Mouse (Mus musculus) liver, adult 2 months (tissue): ENCODE measurements around the gene Kcnc4. TPM values are rescaled to one million over a fixed set of nuclear protein-coding genes. Genes with fewer than 3 reads are reported as not detected.

Experiments
- DNase-seq: peaks from one replicate; pipeline ENCODE4 v3.0.0-alpha.2; 2011; ENCODE audit warnings: low read depth, low spot score; ENCODE audit errors: extremely low read depth
- H3K27ac ChIP-seq: fragments of 200-500 bp; replicated peaks from 2 replicates; pipeline ENCODE4 v1.5.1; 2012; ENCODE audit warnings: low read depth, mild to moderate bottlenecking, control low read depth, inconsistent platforms, low read length; ENCODE audit not compliant: insufficient read depth
- H3K27me3 ChIP-seq: fragments of 200-500 bp; 2 replicates; pipeline ENCODE4 v1.6.1; 2012; ENCODE audit warnings: mild to moderate bottlenecking, moderate library complexity, low read length, inconsistent platforms; ENCODE audit not compliant: control insufficient read depth, insufficient read depth
- H3K36me3 ChIP-seq: fragments of 200-500 bp; 2 replicates; pipeline ENCODE4 v1.6.1; 2012; ENCODE audit warnings: low read length, inconsistent platforms; ENCODE audit not compliant: control insufficient read depth, insufficient read depth
- H3K4me1 ChIP-seq: fragments of 200-500 bp; 2 replicates; pipeline ENCODE4 v1.6.1; 2011; ENCODE audit warnings: low read length; ENCODE audit not compliant: control insufficient read depth, insufficient read depth
- H3K4me3 ChIP-seq: fragments of 200-500 bp; 2 replicates; pipeline ENCODE4 v1.5.1; 2011; ENCODE audit warnings: low read depth, mild to moderate bottlenecking, control low read depth, low read length, moderate library complexity; ENCODE audit not compliant: insufficient read depth
- H3K79me2 ChIP-seq: fragments of 200-500 bp; 2 replicates; pipeline ENCODE4 v1.6.1; 2012; ENCODE audit warnings: inconsistent platforms, mild to moderate bottlenecking, low read length, moderate library complexity; ENCODE audit not compliant: control insufficient read depth, insufficient read depth
- H3K9ac ChIP-seq: fragments of 200-500 bp; 2 replicates; pipeline ENCODE4 v1.6.1; 2012; ENCODE audit warnings: low read depth, mild to moderate bottlenecking, control low read depth, inconsistent platforms, low read length
- CTCF ChIP-seq: fragments of 200-500 bp; IDR thresholded peaks from 2 replicates; pipeline ENCODE4 v1.5.1; 2011; ENCODE audit warnings: low read depth, low read length, control low read depth
- POLR2A ChIP-seq: fragments of 200-500 bp; IDR thresholded peaks from 2 replicates; pipeline ENCODE4 v1.6.1; 2011; ENCODE audit warnings: low read length, control low read depth; ENCODE audit not compliant: insufficient read depth; ENCODE audit errors: extremely low read depth
- WGBS: fragments of 180-500 bp; shearing (Covaris S2); methylation state at CpG from one replicate; pipeline ENCODE4 v1.1.7; 2018; 5-methylcytosine and 5-hydroxymethylcytosine counted together
- polyA plus RNA-seq: library from polyadenylated mRNA; depleted of rRNA; stranded (reverse); fragments of >200 nt; gene quantifications from 2 replicates; pipeline ENCODE4 v1.2.3, GENCODE M21; 2012
- total RNA-seq: library from RNA; depleted of rRNA; stranded (reverse); fragments of >200 nt; gene quantifications from 2 replicates; pipeline ENCODE4 v1.2.3, GENCODE M21; 2014

Kcnc4 gene
- total and polyA plus RNA-seq, 2 experiments = 0.05 TPM; not detected in 1

- Histone ChIP-seq H3K79me2 (no peaks in the 10 kb centered on the region), H3K27ac (no peak overlapping the region), H3K36me3 (no peaks in the 10 kb centered on the region), H3K9ac (no peak overlapping the region), H3K27me3 (no peaks in the 10 kb centered on the region; the same call in 1 of the 2 replicates), H3K4me1 (no peaks in the 10 kb centered on the region), H3K4me3 (no peak overlapping the region)
- no peak for DNase-seq
- 37% methylated on average over 4 of the region's 4 CpGs for WGBS
- TF ChIP-seq CTCF = no peak
- TF ChIP-seq POLR2A = no peak
Observed at GRCm38 (mm10) chr3:107488637-107489036, 29.3 kb upstream of the Kcnc4 start.

- DNase-seq = no peak
- Histone ChIP-seq H3K27me3 (no peaks in the 10 kb centered on the region; the same call in 1 of the 2 replicates), H3K4me1 (no peaks in the 10 kb centered on the region), H3K27ac (no peak overlapping the region), H3K4me3 (no peak overlapping the region), H3K36me3 (no peaks in the 10 kb centered on the region), H3K9ac (no peak overlapping the region), H3K79me2 (no peaks in the 10 kb centered on the region)
- TF ChIP-seq CTCF (no peak), POLR2A (no peak)
- 39% methylated on average over 11 of the region's 11 CpGs for WGBS
Observed at GRCm38 (mm10) chr3:107483290-107483689, 23.9 kb upstream of the Kcnc4 start.

GRCm38 (mm10) chr3:107480660-107481059 is 21.3 kb upstream of the Kcnc4 start:
- Histone ChIP-seq H3K27ac (no peak overlapping the region), H3K79me2 (no peaks in the 10 kb centered on the region), H3K4me1 (no peaks in the 10 kb centered on the region), H3K27me3 (no peaks in the 10 kb centered on the region; the same call in 1 of the 2 replicates), H3K36me3 (no peaks in the 10 kb centered on the region), H3K4me3 (no peak overlapping the region), H3K9ac (no peak overlapping the region)
- TF ChIP-seq POLR2A = no peak
- TF ChIP-seq CTCF = no peak
- DNase-seq = no peak
- WGBS = 58% methylated on average over 3 of the region's 3 CpGs

- Histone ChIP-seq H3K79me2 (no peaks in the 10 kb centered on the region), H3K27ac (no peak overlapping the region), H3K27me3 (no peaks in the 10 kb centered on the region), H3K4me1 (no peaks in the 10 kb centered on the region), H3K36me3 (no peaks in the 10 kb centered on the region), H3K4me3 (no peak overlapping the region), H3K9ac (no peak overlapping the region)
- 39% methylated on average over 6 of the region's 6 CpGs for whole genome bisulfite sequencing
- TF ChIP-seq POLR2A = no peak
- TF ChIP-seq CTCF = peak; percentile 95
- DNase-seq = peak; percentile 12
Observed at GRCm38 (mm10) chr3:107472198-107472597, 12.8 kb upstream of the Kcnc4 start.

GRCm38 (mm10) chr3:107469059-107469458 is 9.7 kb upstream of the Kcnc4 start:
- Histone ChIP-seq H3K27me3 (no peaks in the 10 kb centered on the region), H3K79me2 (no peaks in the 10 kb centered on the region), H3K4me1 (no peaks in the 10 kb centered on the region), H3K36me3 (no peaks in the 10 kb centered on the region), H3K9ac (no peak overlapping the region), H3K27ac (no peak overlapping the region), H3K4me3 (no peak overlapping the region)
- no peak for DNase-seq
- no peak for TF ChIP-seq POLR2A
- no peak for TF ChIP-seq CTCF
- WGBS = 73% methylated on average over 4 of the region's 4 CpGs

GRCm38 (mm10) chr3:107468106-107468505 is 8.8 kb upstream of the Kcnc4 start:
- Histone ChIP-seq H3K36me3 (no peaks in the 10 kb centered on the region), H3K4me1 (no peaks in the 10 kb centered on the region), H3K4me3 (no peak overlapping the region), H3K9ac (no peak overlapping the region), H3K79me2 (no peaks in the 10 kb centered on the region), H3K27ac (no peak overlapping the region), H3K27me3 (no peaks in the 10 kb centered on the region)
- TF ChIP-seq CTCF (no peak), POLR2A (no peak)
- DNase-seq = no peak
- WGBS = 88% methylated on average over 11 of the region's 11 CpGs
